Mouse (Mus musculus): ENCODE results near the gene Safb2.

GRCm38 (mm10) chr17:56611861-56612564 lies 27.6 kb upstream of the Safb2 start:
- TF ChIP-seq POLR2A (IDR thresholded peaks at IDR 0.05; ENCODE audit: borderline replicate concordance, insufficient read depth, low read length): no peak
- no peak for TF ChIP-seq CTCF (IDR thresholded peaks at IDR 0.05; ENCODE audit: borderline replicate concordance, insufficient read depth, low read depth, low read length)
